Mouse (Mus musculus) cerebellum, adult 9-11 months (tissue): ENCODE data around the gene Pkd1.

Source experiments
- DNase-seq: peaks from one replicate; pipeline ENCODE4 v3.0.0; 2022

Gene Pkd1

DNA sequence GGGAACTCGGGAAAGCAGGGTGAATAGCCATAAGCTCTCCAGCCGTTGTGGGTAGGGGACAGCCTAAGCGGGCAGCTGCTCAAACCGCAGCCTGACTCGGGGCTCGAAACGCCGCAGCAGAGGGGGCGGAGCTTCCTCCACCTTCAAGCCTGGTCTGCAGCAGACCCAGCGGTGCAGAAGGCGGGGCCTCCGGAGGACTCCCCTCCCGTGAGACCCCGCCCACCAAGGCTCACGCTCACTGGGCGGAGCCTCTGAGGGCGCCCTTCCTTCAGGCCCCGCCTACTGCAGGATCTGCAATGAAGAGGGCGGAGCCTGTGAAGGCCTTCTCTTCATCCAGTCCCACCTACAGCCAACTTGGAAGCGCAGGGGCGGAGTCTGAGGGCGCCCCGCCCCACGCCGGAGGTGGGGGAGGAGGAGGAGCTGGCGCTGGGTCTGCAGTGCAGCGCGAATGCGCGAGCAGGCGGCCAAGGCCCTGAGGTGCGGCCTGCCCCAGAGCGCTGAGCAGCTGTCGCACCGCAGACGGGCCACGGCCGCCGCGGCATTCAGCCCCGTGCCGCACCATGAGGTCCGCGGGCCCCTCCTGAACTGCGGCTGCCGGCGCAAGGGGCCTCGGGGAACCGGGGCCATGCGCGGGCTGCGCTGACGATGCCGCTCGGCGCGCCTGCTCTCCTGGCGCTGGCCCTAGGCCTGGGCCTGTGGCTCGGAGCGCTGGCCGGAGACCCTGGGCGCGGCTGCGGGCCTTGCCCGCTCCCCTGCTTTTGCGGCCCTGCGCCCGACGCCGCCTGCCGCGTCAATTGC, at the start of gene Pkd1:
Gene Pkd1, plus strand, starts transcription at position 217 of the 798 bp plus-strand sequence.
- peak; percentile 100 for DNase-seq

DNA sequence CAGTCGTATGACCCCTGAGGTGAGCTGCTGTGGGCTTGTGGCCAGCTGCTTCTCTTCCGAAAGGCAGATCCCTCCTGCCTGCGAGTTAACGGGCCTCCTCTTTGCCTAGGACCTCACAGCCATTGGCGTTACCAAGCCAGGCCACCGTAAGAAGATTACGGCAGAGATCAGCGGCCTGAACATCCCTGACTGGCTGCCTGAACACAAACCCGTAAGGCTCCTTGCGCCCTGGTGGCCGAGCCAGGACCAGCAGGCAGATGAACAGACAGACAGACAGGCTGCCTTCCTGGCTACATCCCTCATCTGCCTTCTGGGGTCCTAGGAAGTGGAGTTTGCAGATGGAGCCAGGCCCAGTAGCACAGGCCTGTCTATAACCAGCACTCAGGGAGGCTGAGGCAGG, 47.4 kb upstream of the Pkd1 start:
- DNase-seq, result no peak

DNA sequence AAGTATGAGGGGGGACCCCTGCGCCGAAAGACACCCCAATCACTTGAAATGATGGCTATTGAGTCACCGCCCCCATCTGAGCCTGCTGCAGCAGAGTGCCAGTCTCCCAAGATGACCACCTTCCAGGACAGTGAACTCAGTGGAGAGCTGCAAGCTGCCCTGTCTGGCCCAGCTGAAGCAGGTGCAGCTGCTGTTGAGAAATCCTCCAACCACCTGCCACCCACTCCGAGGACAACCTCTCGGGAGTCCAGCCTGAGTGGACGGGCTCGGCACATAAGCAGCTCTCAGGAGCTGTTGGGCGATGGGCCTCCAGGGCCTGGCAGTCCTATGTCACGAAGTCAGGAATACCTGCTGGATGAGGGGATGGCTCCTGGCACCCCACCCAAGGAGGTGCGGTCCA, 45.5 kb upstream of the Pkd1 start:
- no peak for DNase-seq

DNA sequence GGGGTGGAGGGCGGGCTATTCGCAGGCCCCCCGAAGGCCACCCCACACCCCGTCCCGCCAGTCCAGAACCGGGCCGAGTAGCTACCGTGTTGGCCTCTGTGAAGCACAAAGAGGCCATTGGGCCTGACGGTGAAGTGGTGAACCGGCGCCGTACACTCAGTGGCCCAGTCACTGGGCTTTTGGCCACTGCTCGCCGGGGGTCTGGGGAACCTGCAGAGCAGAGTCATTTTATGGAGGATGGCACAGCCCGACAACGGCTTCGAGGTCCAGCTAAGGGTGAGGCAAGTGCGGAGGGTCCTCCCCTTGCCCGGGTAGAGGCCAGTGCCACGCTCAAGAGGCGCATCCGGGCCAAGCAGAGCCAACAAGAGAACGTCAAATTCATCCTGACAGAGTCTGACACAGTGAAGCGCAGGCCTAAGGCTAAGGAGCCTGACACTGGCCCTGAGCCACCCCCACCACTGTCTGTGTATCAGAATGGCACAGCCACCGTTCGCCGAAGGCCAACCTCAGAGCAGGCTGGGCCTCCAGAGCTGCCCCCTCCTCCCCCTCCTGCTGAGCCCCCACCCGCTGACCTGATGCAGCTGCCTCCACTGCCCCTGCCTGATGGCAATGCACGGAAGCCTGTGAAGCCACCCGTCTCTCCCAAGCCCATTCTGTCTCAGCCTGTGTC, 44.2 kb upstream of the Pkd1 start:
- DNase-seq, result no peak

DNA sequence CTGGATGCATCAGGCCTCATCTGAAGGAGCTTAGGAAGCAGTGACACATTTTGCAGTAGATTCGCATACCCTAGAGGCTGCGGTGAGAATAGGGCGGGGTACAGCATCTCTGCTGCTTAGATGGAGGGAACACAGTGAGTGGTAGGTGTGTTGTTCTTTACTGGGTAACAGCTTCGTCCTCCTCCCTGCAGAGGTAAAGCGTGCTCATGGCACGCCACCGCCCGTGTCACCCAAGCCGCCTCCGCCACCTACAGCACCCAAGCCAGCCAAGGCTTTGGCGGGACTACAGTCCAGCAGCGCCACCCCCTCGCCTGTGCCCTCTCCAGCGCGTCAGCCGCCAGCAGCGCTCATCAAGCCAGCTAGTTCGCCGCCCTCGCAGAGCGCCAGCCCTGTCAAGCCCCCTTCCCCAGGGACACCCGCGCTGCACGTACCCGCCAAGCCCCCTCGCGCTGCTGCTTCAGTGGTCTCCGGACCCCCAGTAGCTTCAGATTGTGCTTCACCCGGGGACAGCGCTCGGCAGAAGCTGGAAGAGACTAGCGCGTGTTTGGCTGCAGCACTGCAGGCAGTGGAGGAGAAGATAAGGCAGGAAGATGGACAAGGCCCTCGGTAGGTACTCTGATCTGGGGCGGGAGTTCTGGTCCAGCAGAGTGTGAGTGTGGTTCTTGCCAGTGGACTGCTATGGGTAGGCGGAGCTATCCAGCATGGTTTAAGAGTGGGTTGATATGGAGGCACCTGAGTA, 43.1 kb upstream of the Pkd1 start:
- DNase-seq, result peak; percentile 69

DNA sequence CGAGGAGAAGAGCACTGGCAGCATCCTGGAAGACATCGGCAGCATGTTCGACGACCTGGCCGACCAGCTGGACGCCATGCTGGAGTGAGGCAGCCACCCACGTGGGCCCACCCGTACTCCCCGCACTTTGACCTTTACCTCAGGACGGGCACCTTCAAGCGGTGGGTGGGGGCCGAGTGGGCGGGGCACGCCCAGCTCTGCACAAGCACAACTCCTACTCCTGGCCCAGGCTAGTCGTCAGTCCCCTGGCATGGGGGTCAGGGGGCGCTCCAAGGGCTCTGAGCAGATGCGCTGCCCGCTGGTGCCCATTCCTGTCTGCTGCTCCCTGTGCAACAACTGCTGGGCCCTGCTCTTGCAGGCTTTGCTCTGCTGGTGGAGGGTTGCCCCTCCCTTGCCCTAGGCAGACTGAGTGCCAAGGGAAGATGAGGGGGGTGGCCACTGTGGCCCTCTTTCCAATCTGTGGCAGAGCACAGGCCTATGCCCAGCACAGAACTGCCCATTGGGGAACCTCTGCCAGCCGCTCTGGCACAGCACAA, 42.4 kb upstream of the Pkd1 start:
- DNase-seq, result no peak

DNA sequence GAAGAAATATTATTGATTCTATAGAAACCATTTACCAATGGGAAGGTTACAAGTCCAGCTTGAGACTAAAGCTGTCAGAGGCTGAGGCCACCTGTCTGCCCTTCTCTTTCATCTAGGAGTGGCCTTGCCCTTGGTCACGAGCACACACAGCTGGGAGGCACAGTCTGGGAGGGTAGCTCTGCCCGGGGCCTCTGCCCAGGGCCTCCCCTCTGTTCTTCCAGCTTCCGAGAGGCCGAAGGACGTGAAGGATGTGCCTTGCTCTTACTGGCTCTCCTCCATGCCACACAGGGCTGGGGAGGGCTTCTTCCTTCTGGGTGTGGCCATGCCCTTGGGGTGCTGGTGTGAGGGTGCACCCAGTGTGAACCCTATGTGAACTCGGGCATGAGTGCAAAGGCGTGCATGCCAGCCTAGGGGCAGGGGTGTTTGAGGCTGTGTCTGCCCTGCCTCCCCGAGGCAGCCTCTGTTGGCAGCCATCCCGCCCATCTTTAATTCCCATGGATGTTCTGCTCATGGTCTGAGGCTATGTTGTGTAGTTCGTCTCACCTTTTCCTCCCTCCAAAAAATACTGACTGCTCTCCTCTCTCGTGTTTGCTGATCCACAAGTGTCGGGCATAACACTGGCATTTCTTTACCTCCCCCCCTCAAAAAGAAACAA, 41.7 kb upstream of the Pkd1 start:
- DNase-seq, result no peak

DNA sequence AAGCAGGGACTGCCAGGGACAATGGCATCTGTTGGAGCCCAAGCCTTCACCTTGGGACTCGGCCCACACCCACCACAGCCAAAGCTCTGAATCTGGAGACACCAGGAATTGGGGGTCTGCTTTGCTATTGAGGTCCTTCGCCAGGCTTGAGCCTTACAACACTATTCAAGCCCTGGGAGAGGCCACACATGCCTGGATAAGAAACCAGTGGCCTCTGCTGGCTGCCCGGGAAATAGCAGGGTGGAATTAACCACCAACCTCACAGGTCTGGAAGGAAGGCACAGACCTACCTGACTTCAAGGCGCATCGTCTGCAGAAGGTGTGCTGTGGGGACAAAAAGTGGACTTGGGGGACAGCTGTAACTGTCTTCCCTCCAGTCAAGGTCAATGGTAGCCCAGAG, 36.0 kb upstream of the Pkd1 start:
- peak; percentile 63 for DNase-seq

DNA sequence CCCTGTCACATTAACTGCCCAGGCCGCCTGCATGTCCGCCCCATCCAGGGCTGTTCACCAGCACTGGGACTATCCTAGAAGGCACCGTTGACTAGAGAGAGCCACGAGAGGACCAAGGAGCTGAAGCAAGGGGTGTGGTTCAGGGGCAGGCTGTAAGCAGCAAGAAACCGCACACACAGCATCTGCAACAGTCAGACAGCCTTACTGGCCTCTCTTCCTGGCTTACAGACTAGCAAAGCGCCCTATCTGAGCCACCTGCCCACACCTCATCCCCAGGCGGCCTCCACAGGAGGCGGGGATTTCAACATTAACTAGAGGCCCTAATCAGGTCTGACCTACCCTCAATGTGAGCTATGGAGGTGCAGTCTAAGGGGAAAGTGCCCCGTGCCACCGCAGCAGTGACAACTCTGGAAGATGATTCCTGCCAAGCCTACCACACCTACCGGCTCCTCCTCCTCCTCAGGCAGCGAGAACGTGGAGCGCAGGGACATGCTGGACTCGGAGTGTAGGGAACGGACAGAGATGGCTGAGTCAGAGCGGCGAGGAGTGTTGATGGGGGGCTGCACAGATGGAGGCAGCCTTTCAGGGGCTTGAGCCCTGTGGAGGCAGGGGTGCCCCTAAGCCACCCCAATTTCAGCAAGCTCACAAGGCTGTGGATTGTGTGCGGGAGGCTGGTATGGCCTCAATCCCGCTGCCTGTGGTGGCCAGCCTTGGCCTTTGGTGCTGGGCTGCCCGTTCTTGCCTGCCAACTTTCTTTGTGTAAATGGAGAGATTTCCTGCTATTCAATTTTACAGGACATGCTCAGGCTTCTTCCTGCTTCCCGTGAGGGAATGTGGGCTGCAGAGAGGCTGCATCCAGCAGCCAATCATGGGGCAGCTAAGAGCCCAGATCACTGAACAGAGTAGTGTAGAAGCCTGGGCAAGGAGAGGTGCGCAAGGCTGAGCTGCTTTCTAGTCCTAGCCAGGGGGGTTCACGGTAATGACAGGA, 35.1 kb upstream of the Pkd1 start:
- no peak for DNase-seq

DNA sequence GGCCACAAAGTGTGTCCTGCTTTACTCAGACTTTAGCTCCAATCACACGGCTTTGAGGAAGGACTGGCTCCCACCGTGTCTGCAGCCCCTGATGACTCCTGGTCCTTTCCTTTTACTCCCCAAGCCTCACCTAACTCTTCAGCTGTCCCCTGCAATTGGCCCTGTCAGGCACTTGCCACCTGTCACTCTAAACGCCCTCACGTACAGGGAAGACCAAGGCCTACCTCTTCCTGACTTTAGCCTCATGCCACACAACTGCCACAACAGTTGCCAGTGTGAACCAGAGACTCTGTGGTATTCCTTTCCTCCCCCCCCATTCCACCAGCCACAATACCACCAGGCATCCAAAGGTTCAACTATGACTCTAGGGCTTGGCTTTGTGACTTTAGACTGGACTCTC, 29.2 kb upstream of the Pkd1 start:
- no peak for DNase-seq

DNA sequence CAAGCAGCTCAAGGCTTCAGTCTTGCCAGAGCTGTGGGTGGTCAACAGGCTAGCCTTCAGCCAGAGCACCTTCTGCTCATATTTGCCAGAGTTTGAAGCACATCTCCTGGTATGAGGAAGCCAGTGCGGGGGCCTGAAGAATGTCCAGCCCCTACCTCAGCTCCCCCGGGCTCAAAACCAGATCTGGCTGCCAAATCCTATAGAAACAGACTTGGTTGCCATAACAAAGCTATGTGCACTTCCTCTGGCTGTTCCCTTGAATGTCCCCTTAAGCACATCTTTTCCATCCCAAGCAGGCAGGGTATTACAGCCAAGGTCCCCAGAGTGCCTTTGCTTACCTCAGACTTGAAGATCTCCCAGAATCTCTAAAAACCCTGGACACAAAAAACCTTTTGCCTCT, 24.9 kb upstream of the Pkd1 start:
- no peak for DNase-seq

DNA sequence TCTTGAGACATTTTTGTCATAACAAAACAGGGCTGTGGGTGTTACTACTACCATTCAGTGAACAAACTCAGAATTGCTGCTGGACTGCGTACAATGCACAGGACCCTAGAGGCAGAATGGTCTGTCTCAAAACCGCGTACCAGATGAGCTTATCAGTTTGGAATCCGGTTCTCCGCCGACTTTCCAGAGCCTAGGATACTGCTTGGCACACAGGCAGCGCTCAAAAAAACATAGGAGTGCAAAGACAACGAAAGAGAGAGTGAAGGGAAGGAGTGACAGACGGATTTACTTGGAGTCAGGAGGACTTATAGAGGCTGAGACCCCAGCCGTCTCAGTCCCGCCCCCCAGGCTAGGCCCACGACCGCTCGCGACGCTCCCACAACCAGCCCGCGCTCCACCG, 22.3 kb upstream of the Pkd1 start:
- DNase-seq, result no peak

DNA sequence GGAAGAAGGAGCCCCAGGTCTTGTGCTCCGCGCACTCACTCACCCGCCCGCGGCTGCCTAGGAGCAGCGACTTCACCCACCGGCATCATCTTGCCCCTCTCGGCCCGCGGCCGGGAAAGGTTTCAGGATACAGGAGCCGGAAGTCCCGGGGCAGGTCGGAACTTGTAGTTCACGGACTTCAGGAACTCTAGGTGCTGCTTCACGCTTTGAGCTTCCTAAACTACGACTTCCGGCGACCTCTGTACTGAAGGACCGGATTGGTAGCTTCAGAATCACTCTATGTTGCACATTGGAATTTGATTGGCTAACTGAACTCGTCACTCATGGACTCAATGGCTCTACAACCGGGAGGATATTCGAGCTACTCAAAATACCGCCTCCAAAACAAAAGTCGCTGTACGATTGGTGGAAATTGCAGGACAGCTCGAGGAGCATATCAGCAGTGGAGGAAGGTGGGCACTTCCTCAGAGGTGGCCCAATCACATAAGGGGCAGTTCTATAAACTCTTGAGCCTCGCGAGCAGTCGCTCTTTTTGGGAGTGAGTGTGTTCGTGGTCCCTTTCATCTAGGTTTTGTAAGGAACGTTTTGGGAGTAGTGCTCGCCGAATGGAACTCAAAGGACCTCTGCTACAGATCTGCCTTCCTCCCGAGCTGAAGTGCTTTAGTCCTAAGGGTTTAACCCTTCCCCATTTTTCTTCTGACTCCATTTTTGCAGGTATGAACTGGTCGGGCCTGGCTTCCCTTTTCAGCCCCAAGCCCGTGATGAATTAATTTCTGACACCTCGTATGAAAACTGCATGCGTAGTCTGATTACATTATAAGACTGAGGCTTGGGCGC, 21.7 kb upstream of the Pkd1 start, which contains the start of gene Traf7:
Gene Traf7, minus strand, starts transcription at position 216 of the 837 bp plus-strand sequence.
- peak; percentile 99 for DNase-seq

DNA sequence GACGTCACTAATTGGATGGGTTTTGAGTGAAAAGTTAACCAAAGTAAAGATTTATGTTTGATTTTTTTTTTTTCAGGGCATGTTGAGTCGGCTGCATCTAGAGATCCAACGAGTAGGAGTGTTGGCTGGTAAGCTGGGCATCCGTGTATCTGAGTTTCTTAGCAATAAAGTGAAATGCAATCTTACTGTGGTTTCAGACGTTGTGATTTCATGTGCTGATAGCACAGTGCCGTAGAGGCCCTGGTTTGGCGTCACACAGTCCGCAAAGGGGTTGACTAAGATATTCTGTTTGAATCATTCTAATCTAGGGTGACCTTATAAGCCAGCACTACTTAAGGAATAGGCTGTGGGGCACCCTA, 21.1 kb upstream of the Pkd1 start:
- no peak for DNase-seq

DNA sequence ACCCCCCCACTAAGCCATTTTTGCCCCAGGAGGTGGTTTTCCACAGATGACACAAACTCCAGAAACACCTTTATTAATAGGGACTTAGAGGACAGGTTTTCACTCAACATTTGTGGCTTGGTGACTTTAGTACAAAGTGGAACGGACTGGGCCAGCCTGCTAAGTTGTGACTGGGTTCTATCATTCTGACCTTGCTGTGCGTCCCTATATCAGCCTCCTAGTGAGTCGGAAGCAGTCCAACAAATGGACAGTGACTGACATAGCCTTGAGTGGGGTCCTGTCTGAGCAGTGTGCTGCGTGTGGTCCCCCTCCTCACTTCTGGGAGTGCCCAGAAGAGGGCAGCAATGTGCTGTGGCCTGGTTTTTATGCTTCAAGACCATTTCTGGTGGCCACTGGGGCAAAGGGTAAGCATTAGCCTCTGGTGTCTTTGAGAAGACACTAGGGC, 20.6 kb upstream of the Pkd1 start:
- DNase-seq, result peak; percentile 76

DNA sequence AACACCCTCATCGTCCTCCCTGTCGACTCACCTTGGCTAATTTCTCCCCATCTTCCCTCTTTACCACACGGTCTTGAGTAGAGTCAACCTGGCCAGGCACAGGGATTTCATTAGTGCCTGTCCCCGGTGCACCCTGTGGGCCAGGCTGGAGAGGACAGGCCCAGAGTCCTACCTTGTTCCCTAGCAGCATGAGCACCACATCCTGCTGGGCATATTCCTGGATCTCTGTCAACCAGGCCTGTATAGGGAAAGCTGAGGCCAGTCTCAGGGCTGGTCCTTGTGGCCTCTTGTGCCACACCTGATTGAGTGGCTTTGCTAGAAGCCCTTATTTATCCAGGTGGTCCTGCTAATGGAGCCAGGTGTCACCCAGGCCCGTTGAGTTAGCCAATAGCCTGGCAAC, 19.8 kb upstream of the Pkd1 start:
- DNase-seq, result peak; percentile 54

DNA sequence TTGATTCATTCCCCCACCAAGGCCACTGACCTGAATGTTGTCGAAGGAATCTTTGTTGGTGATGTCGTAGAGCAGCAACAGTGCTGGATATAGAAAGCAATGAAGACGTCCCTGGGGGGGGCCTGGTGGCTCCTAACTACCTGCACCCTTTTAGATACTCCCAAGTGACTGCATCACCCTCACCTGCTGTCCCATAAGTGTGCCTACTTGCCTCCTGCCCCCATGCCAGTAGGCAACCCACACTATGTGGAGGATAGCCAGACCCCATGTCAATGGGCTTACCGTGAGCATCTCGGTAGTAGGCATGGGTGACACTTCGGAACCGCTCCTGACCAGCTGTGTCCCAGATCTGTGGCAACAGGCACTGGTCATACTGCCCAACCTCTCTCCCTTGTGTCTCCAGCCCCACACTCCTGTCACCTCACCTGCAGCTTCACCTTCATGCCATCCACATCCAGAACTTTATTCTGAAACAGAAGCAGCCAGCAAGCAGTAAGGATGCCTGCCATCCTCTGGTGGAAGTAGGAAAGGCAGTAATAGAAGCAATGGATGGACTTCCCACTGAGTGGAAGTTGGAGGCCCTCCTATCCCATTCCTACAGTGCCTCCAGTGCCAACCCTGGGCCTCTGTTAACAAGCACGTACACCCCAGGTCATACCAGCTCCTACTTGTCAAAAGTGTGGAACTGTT, 19.1 kb upstream of the Pkd1 start:
- no peak for DNase-seq

DNA sequence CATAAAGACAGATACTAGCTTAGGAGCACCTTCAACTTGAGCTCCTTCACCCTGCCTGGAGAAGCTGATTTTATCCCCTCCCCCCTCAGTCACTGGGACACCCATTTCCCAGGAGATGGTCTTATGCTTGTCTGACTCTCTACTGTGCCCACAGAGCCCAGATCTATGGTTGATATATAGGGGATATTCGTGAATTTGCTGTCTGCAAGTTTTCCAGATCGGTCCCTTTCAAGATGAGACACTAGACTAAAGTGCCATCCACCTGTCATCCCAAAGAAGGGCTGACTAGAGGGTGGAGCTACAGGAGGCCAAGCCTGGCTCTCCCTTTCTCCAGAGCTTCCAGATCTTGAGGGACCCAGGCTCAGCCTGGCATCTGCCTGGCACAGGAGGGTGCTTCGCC, 18.6 kb upstream of the Pkd1 start:
- no peak for DNase-seq

DNA sequence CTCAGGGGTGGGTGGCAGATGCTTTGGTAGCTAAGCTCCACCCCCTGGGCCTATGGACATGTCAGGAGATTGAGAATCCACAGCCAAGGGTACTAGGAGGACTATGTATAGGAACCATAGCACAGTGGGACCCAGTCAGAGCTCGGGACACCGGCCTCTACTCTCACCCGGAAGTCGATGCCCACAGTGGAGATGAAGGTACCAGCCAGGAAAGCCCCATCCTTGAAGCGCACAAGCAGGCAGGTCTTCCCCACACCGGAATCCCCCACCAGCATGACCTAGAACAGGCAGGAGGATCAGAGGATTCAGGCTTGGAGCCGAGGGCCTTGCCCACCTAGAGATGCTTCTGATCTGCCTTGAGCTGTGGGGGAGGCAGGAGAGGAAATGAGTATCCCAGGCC, 17.6 kb upstream of the Pkd1 start:
- DNase-seq, result no peak
